Mouse (Mus musculus) intestine, embryonic 15.5 days (tissue): ENCODE results near the gene Efcab9. TPM values are rescaled to one million over a fixed set of nuclear protein-coding genes. Genes with fewer than 3 reads are reported as not detected.

ENCODE experiments used
- ATAC-seq: fragments of 200-750 bp; cut with Nextera tagmentation; 2 replicates; pipeline ENCODE4 v1.8.0; 2017; ENCODE audit warnings: moderate TSS enrichment, moderate library complexity
- H3K27ac ChIP-seq: fragments of 300-500 bp; sonication (generic); 2 replicates; pipeline ENCODE4 v1.5.1; 2015; ENCODE audit warnings: mild to moderate bottlenecking, inconsistent platforms
- H3K27me3 ChIP-seq: fragments of 300-500 bp; sonication (generic); replicated peaks from 2 replicates; pipeline ENCODE4 v1.6.1; 2015; ENCODE audit warnings: inconsistent platforms
- H3K36me3 ChIP-seq: fragments of 300-500 bp; sonication (generic); 2 replicates; pipeline ENCODE4 v1.6.1; 2015; ENCODE audit warnings: inconsistent platforms
- H3K4me1 ChIP-seq: fragments of 300-500 bp; sonication (generic); replicated peaks from 2 replicates; pipeline ENCODE4 v1.6.1; 2015; ENCODE audit warnings: inconsistent platforms
- H3K4me2 ChIP-seq: fragments of 300-500 bp; sonication (generic); replicated peaks from 2 replicates; pipeline ENCODE4 v1.6.1; 2015; ENCODE audit warnings: mild to moderate bottlenecking, inconsistent platforms
- H3K4me3 ChIP-seq: fragments of 300-500 bp; sonication (generic); replicated peaks from 2 replicates; pipeline ENCODE4 v1.5.1; 2015; ENCODE audit warnings: inconsistent platforms
- H3K9ac ChIP-seq: fragments of 300-500 bp; sonication (generic); 2 replicates; pipeline ENCODE4 v1.6.1; 2015; ENCODE audit warnings: inconsistent platforms
- H3K9me3 ChIP-seq: fragments of 300-500 bp; sonication (generic); 2 replicates; pipeline ENCODE4 v1.6.1; 2016; ENCODE audit warnings: inconsistent platforms
- WGBS: fragments of 180-500 bp; shearing (Covaris S2); methylation state at CpG from one replicate; pipeline ENCODE4 v1.1.7; 2015; 5-methylcytosine and 5-hydroxymethylcytosine counted together
- polyA plus RNA-seq: library from polyadenylated mRNA; unstranded; fragments of >200 nt; fragmentation: Nextera tagmentation; extraction: Ambion mirVana; gene quantifications from 2 replicates; pipeline ENCODE4 v1.2.1, GENCODE M21; 2015

Efcab9 gene
- polyA plus RNA-seq, 1 experiment from 2014 or later = 0.64 TPM

DNA sequence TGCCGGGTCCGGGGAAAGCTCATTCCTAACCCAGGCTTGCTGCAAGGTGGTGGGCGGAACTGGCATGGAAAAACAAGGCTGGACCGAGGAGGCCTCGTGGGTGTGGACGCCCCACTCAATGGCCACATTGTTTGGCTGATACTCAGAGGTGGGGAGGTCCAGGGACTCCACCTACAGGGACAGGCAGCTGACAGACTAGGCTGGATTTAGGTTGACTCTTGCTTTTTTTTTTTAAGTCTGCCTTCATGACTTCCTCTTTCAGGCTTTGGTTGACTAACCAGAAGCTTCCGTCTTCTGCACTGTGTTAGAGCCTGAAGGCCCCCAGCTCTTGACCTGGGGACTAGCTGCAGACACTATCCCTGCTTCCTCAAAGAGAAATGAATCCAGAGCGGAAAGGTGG lies 33.2 kb upstream of the Efcab9 start:
- ATAC-seq = peak; percentile 70
- Histone ChIP-seq H3K4me3 (no peak overlapping the region), H3K4me2 (no peak overlapping the region), H3K9me3 (no peaks in the 10 kb centered on the region), H3K27me3 (no peaks in the 10 kb centered on the region), H3K36me3 (no peaks in the 10 kb centered on the region), H3K4me1 (peaks cover 32% of the 10 kb centered on the region), H3K27ac (peak overlapping the region; percentile 28), H3K9ac (no peak overlapping the region)
- 45% methylated on average over 8 of the region's 8 CpGs for WGBS

DNA sequence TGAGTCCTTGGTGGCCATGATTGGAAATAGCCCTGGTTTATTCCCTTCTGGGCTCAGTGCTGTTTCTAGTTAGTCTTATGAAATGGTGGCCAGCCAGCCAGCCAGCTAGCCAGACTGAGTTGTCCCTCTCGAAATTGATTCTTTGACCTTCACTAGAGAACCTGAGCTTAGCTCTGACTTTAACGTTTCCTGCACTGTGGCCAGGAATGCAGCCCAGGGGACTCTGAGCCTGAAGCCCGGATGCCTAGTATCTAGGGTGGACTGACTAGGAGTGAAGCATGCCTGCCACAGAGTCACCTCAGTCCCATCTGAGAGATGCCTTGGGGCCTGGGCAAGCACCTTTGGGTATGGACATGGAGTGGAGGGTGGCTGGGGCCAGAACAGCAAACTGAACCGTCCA lies 32.7 kb upstream of the Efcab9 start:
- H3K27ac ChIP-seq = peak overlapping the region; percentile 28; the same call in 1 of the 2 replicates
- ATAC-seq = peak; percentile 14
- no peaks in the 10 kb centered on the region for H3K9me3 ChIP-seq
- peaks cover 32% of the 10 kb centered on the region for H3K4me1 ChIP-seq
- 54% methylated on average over 4 of the region's 4 CpGs for WGBS
- no peak overlapping the region for H3K4me2 ChIP-seq
- no peak overlapping the region for H3K4me3 ChIP-seq
- H3K36me3 ChIP-seq = no peaks in the 10 kb centered on the region
- no peak overlapping the region for H3K9ac ChIP-seq
- no peaks in the 10 kb centered on the region for H3K27me3 ChIP-seq

DNA sequence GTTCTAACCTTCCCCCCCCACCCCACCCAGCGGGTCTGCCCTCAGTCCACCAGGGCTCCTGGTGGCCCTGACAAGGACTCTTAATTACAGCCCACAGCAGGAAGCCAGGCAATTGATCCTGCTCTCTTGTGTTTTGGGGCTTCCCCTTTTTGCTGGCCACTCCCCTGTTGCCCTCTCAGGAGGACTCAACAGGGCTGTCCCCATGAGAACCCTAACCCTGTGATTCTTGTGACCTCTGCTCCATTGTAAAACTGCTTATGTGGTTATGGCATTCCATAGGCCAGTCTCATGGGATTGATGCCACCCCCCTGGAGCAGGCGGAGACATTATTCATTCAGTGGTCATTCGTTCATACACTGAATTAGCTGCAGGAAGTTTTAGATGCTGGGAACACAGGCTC lies 31.8 kb upstream of the Efcab9 start:
- 44% methylated on average over 3 of the region's 3 CpGs for WGBS
- ATAC-seq = peak; percentile 34; the same call in 1 of the 2 replicates

DNA sequence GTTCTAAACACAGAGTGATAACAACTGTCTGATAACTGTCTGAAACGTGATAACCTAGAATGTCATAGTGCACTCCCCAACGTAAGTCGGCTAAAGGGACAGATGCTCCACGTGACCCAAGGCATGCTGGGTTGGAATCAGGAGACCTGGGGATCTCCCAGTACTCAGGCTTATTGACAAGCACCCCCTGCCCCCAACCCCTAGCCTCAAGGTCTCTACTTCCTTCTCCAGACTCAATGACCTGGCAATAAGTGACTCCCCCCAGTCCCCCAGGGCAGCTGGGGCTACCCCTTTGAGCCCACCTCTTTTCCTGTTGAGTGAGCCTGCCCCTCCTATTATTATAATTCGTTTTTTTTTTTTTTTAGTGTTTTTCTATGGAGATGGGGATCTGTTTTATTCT lies 30.8 kb upstream of the Efcab9 start:
- Histone ChIP-seq H3K36me3 (no peaks in the 10 kb centered on the region), H3K9ac (no peak overlapping the region), H3K9me3 (no peaks in the 10 kb centered on the region), H3K4me2 (no peak overlapping the region), H3K4me1 (peaks cover 38% of the 10 kb centered on the region), H3K4me3 (no peak overlapping the region), H3K27ac (no peak overlapping the region), H3K27me3 (no peaks in the 10 kb centered on the region)
- 70% methylated on average over 5 of the region's 5 CpGs for WGBS
- ATAC-seq = no peak

More for the DNA sequence above, 31.8 kb upstream of the Efcab9 start:
- Histone ChIP-seq H3K9me3 (no peaks in the 10 kb centered on the region), H3K9ac (no peak overlapping the region), H3K27me3 (no peaks in the 10 kb centered on the region), H3K4me1 (peaks cover 35% of the 10 kb centered on the region), H3K4me2 (no peak overlapping the region), H3K27ac (no peak overlapping the region), H3K4me3 (no peak overlapping the region), H3K36me3 (no peaks in the 10 kb centered on the region)

DNA sequence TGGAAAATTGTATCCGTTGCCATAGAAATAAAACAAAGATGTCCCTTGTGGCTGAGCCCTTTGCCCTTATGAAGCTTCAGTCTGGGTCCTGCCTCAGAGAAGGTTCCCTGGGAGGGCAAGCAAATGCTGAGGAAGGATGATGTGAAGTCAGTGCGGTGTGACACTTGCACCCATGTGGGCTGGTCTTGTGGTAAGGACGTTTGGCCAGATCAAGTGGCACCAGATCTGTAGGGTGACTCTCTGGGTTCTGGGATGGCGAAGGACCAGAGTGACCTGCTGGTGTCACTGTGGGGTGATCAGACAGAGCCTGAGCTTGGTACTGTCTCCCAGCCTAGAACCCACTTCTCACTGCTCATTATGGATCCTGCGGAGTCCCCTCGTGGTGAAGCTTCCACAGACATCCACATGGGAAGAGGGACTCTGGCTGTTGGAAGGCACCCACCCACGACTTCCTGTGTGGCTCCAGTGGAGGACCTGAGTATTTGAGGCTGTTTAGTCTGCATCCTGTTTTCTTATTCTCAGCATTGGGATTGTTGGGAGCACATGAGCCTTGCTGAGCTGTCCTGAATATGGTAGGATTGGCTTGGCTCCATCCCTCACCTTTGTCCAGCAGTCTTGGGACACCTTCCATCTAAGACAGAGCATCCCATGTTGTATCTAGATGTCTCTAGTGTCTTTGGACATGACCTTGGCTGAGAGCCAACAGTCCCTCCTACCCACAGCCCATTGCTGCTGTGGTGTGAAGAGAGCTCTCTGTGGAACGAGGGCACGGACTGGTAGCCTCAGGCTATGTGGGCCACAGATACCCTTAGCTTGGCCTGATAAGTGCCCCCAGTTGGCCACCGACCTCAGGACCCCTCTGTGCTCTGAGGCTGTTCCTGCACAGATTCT lies 29.8 kb upstream of the Efcab9 start:
- H3K4me2 ChIP-seq = no peak overlapping the region
- H3K9ac ChIP-seq = no peak overlapping the region
- H3K9me3 ChIP-seq = no peaks in the 10 kb centered on the region
- no peaks in the 10 kb centered on the region for H3K27me3 ChIP-seq
- H3K36me3 ChIP-seq = no peaks in the 10 kb centered on the region
- H3K4me3 ChIP-seq = no peak overlapping the region
- peaks cover 28% of the 10 kb centered on the region for H3K4me1 ChIP-seq
- ATAC-seq = no peak
- 79% methylated on average over 10 of the region's 10 CpGs for WGBS
- no peak overlapping the region for H3K27ac ChIP-seq

DNA sequence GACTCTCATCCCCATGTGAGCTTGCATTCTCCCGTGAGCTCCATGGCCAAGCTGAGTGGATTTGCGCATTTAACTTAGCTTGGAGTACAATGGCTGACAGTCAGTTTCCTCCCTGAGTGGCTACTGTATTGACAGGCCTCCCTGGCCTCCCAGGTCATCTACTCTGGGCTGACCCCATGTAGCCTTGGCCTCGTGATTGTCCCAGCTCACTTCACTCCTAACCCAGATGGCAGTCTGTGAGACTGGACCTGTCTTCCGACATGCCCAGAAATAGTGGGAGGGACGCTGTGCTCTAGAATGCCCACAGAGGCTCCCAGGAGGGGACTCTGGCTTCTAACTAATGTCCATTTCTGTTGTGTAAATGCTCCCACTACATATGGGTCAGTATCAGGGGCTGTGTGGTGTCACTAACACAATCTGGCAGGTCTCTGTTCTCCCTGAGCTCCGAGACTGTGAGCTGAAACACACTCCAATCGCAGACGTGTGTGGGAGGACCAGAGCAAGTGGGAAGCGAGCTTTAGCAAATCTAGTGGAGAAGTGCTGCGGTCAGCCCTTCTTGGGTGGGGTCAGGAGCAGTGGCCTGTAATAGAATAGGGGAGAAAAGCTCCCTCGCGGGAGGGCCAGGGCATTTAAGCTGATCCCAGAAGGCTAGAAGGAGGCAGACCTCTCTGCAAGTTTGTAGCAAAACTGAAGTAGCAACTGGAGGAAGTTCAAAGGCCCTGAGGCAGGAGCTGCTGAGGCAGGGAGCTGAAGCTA lies 28.3 kb upstream of the Efcab9 start:
- Histone ChIP-seq H3K27me3 (no peaks in the 10 kb centered on the region), H3K9me3 (no peaks in the 10 kb centered on the region), H3K27ac (no peak overlapping the region), H3K36me3 (no peaks in the 10 kb centered on the region), H3K9ac (no peak overlapping the region), H3K4me1 (peaks cover 19% of the 10 kb centered on the region), H3K4me2 (no peak overlapping the region), H3K4me3 (no peak overlapping the region)
- WGBS = 85% methylated on average over 12 of the region's 12 CpGs
- ATAC-seq = no peak

DNA sequence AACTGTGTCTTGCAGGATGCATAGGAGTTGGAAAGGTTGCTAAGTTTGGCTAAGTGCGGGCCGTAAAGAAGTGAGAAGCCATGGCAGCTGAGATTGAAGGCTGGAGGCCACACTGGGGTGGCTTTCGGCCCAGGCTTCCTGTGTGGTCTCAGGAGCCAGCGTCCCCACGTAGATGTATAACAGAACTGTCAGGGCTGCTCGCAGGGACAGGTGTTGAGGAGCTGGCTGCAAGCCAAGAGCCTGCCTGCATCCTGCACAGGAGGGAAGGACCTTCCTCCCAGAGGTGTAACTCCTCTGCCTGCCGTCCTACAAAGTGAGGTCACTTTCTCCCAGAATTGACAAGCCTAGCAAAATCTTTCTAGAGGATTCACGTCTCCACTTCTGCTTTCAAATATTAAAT lies 26.8 kb upstream of the Efcab9 start:
- no peak overlapping the region for H3K4me3 ChIP-seq
- no peak overlapping the region for H3K27ac ChIP-seq
- no peaks in the 10 kb centered on the region for H3K36me3 ChIP-seq
- no peaks in the 10 kb centered on the region for H3K27me3 ChIP-seq
- ATAC-seq = peak; percentile 39; the same call in 1 of the 2 replicates
- 22% methylated on average over 8 of the region's 8 CpGs for WGBS
- H3K9me3 ChIP-seq = no peaks in the 10 kb centered on the region
- H3K9ac ChIP-seq = no peak overlapping the region
- no peak overlapping the region for H3K4me2 ChIP-seq
- H3K4me1 ChIP-seq = peaks cover 22% of the 10 kb centered on the region

DNA sequence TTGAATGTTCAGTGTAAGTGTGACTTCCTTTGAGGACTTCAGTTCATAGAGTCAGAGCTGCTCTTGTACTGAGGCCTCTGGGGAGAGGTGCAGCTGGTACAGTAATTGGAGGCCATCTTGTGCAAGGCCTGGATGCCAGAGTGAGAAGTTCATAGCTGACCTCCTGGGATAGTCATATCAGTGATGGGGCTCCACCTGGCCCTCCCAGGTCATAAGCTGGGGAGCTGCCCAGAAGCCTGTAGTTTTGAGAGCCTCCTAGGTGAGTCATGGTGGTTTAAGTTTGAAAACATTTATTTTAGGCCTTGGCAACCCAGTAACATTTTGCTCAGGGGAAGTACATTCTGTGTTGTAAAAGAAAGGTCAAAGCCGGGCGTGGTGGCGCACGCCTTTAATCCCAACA lies 26.1 kb upstream of the Efcab9 start:
- 94% methylated on average over 4 of the region's 4 CpGs for WGBS
- no peak overlapping the region for H3K4me3 ChIP-seq
- no peaks in the 10 kb centered on the region for H3K9me3 ChIP-seq
- peaks cover 22% of the 10 kb centered on the region for H3K4me1 ChIP-seq
- H3K36me3 ChIP-seq = no peaks in the 10 kb centered on the region
- ATAC-seq = no peak
- no peak overlapping the region for H3K9ac ChIP-seq
- no peak overlapping the region for H3K27ac ChIP-seq
- H3K27me3 ChIP-seq = no peaks in the 10 kb centered on the region
- H3K4me2 ChIP-seq = no peak overlapping the region

DNA sequence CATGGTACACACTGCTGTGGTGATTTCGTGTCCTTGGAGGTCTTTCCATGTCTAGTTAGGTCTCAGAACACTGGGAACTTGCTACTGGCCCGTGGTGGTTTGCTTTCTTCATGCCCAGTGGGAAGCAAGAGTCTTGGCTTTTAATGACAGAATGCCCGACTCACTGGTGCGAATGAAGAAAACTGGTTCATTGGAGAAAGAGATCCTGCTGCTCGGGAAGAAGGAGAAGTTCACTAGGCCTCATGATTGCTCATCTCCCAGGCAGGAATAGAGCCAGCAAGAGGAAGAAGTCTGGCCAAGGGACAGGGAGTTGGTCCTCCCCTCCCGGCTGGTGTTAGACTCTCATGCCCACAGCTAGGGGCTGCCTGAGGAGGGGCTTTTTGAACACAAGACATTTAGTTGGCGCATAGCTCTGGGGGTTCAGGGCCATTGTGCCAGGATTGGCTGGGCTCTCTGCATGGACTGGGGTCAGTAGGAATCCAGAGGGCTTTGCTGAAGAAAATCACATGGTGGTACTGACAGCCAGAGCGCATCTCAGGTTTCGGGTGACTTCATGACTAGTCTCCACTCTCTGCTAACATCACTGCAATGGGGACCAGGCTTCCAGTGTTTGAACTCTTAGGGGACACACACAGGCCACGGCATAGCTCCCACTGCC lies 24.6 kb upstream of the Efcab9 start:
- H3K36me3 ChIP-seq = no peaks in the 10 kb centered on the region
- no peak overlapping the region for H3K4me2 ChIP-seq
- no peak for ATAC-seq
- 79% methylated on average over 10 of the region's 10 CpGs for WGBS
- no peak overlapping the region for H3K4me3 ChIP-seq
- no peak overlapping the region for H3K9ac ChIP-seq
- no peaks in the 10 kb centered on the region for H3K27me3 ChIP-seq
- peaks cover 35% of the 10 kb centered on the region for H3K4me1 ChIP-seq
- no peaks in the 10 kb centered on the region for H3K9me3 ChIP-seq
- H3K27ac ChIP-seq = no peak overlapping the region

DNA sequence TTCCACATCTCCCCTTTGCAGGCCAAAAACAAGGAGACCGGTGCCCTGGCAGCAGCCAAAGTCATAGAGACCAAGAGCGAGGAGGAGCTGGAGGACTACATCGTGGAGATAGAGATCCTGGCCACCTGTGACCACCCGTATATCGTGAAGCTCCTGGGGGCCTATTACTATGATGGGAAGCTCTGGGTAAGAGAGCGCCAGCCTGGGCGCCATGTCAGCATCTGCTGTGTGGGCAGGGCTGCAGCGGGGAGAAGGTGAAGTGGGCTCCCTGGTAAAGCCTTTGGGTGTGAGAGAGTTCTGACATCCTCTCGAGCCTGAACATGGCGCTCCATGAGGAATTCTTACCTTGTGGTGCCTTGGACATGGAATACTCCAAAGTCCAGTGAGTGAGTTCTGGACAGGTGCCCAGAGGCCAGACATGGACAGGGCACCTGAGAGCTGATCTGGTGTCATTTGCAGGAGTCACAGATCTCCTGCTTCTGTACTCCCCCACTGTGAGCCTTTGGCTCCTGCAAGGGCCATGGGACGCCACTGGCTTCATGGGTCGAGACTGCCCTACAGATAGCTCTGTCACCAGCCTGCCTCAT lies 23.3 kb upstream of the Efcab9 start:
- H3K27ac ChIP-seq = no peak overlapping the region
- WGBS = 91% methylated on average over 12 of the region's 12 CpGs
- no peak overlapping the region for H3K4me2 ChIP-seq

DNA sequence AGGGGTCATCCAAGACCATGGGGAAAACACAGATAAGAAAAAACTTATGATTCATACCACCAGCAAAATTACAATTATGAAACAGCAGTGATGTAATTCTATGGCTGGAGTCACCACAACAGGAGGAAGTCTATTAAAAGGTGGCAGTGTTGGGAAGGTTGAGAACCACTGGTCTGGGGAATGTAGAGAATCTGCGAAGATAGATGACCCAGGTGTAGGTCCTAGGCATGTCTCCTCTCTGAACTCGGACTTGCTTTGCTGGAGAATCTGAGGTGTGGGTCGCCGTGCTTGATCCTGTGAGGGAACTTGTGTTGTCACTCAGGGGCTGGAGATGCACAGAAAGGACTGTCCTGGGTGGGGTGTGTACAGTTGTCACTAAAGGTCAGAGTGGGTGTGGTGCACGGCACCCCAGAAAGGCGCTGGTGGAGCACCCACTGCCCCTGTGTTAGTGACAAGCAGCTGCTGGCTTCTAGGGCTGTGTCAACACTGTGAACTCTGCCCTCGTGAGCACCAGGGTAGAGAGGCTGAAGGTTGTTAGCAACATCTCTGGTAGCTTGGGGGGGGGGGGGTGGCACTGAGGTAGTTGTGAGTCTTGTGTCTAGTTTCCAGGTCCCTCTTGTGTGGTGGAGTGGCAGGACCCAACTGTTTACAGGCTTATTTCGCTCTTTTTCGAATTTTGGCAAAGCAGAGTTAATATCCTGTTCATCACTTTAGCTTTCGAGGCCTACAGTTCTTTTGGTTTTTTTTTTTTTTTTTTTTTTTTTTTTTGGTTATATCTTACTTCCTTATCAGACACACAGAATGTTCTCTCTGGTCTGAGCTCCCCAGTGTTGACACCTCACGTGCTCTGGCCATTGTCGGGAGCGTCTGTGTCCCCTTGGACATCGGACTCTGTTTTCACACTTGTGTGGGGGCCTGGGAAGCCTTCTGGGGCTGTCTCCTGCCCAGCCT lies 22.5 kb upstream of the Efcab9 start:
- Histone ChIP-seq H3K9ac (no peak overlapping the region), H3K4me3 (no peak overlapping the region), H3K27ac (0 out of 2 replicates have a peak overlapping the region, but pooled peaks have one; percentile 15), H3K36me3 (no peaks in the 10 kb centered on the region), H3K4me2 (no peak overlapping the region), H3K27me3 (no peaks in the 10 kb centered on the region), H3K4me1 (peaks cover 44% of the 10 kb centered on the region), H3K9me3 (no peaks in the 10 kb centered on the region)
- WGBS = 75% methylated on average over 14 of the region's 14 CpGs
- ATAC-seq = peak; percentile 50; the same call in 1 of the 2 replicates

More for the DNA sequence above, 23.3 kb upstream of the Efcab9 start:
- Histone ChIP-seq H3K9me3 (no peaks in the 10 kb centered on the region), H3K4me3 (no peak overlapping the region), H3K36me3 (no peaks in the 10 kb centered on the region), H3K4me1 (peaks cover 44% of the 10 kb centered on the region), H3K9ac (no peak overlapping the region), H3K27me3 (no peaks in the 10 kb centered on the region)
- ATAC-seq = no peak
